Mouse (Mus musculus) bone marrow macrophage, adult 2 months (primary cell): ENCODE measurements around the gene Ltbp4.

Source experiments
- CTCF ChIP-seq: IDR thresholded peaks from 2 replicates; pipeline ENCODE4 v1.5.1; 2012; ENCODE audit warnings: low read depth, mild to moderate bottlenecking, low read length, moderate library complexity
- POLR2A ChIP-seq: IDR thresholded peaks from 2 replicates; pipeline ENCODE4 v1.6.1; 2012; ENCODE audit warnings: mild to moderate bottlenecking, low read depth, low read length, borderline replicate concordance

GRCm38 (mm10) chr7:27266515-27267128 is 70.9 kb downstream of the Ltbp4 start:
- TF ChIP-seq CTCF = no peak
- no peak for TF ChIP-seq POLR2A
